Mouse (Mus musculus): ENCODE measurements around the gene Cntnap1. TPM values are rescaled to one million over a fixed set of nuclear protein-coding genes. Genes with fewer than 3 reads are reported as not detected.

Cntnap1 gene
- polyA plus RNA-seq, 1 experiment from 2014 or later: 1.1 TPM

GRCm38 (mm10) chr11:101173112-101173511 lies 2.8 kb downstream of the Cntnap1 start:
- 14% methylated on average over 11 of the region's 11 CpGs for WGBS

GRCm38 (mm10) chr11:101173631-101174388 lies 3.5 kb downstream of the Cntnap1 start:
- peak overlapping the region; percentile 37 to 75 for H3K27ac ChIP-seq (replicated peaks in 1 of 2; ENCODE audit: control insufficient read depth in 1 of 2, insufficient read depth in 1 of 2, low read depth in 2 of 2, low read length in 2 of 2)
- H3K36me3 ChIP-seq (ENCODE audit: control insufficient read depth, insufficient read depth, low read length): no peaks in the 10 kb centered on the region
- peak overlapping the region; percentile 98 for H3K4me2 ChIP-seq (ENCODE audit: low read length)
- WGBS: 3% methylated on average over 61 of the region's 61 CpGs
- peaks cover 22% of the 10 kb centered on the region for H3K27me3 ChIP-seq (ENCODE audit: control insufficient read depth, insufficient read depth, low read length)
- no peaks in the 10 kb centered on the region for H3K9me3 ChIP-seq (ENCODE audit: control insufficient read depth, low read length)
- peak; percentile 38 for ATAC-seq (ENCODE audit: insufficient number of reproducible peaks, insufficient read depth, low FRiP score, low read depth)
- H3K4me1 ChIP-seq (ENCODE audit: control insufficient read depth in 2 of 2, insufficient read depth in 2 of 2, low read length in 2 of 2): peaks cover 33 to 62% of the 10 kb centered on the region in 2 experiments
- peak overlapping the region; percentile 69 for H3K9ac ChIP-seq (ENCODE audit: low read length)
- peak overlapping the region; percentile 32 to 48 for H3K4me3 ChIP-seq (ENCODE audit: control insufficient read depth in 1 of 2, insufficient read depth in 1 of 2, low read depth in 1 of 2, low read length in 2 of 2)

More at GRCm38 (mm10) chr11:101173112-101173511, 2.8 kb downstream of the Cntnap1 start:
- ATAC-seq (ENCODE audit: insufficient number of reproducible peaks, insufficient read depth, low FRiP score, low read depth): no peak
- H3K4me1 ChIP-seq (ENCODE audit: control insufficient read depth in 2 of 2, insufficient read depth in 2 of 2, low read length in 2 of 2): peaks cover 33 to 63% of the 10 kb centered on the region in 2 experiments
- no peaks in the 10 kb centered on the region for H3K9me3 ChIP-seq (ENCODE audit: control insufficient read depth, low read length)
- H3K36me3 ChIP-seq (ENCODE audit: control insufficient read depth, insufficient read depth, low read length): peaks cover 3% of the 10 kb centered on the region; the same call in 1 of the 2 replicates
- H3K27ac ChIP-seq (replicated peaks in 1 of 2; ENCODE audit: control insufficient read depth in 1 of 2, insufficient read depth in 1 of 2, low read depth in 2 of 2, low read length in 2 of 2): peak overlapping the region; percentile 37 to 75; a peak in 3 of 4 replicates
- H3K4me3 ChIP-seq (ENCODE audit: control insufficient read depth in 1 of 2, insufficient read depth in 1 of 2, low read depth in 1 of 2, low read length in 2 of 2): peak overlapping the region in 1 of 2 experiments; percentile 48; a peak in 1 of 4 replicates
- H3K9ac ChIP-seq (ENCODE audit: low read length): peak overlapping the region; percentile 69
- H3K27me3 ChIP-seq (ENCODE audit: control insufficient read depth, insufficient read depth, low read length): peaks cover 18% of the 10 kb centered on the region
- peak overlapping the region; percentile 98 for H3K4me2 ChIP-seq (ENCODE audit: low read length)

- peak overlapping the region; percentile 69; the same call in 1 of the 2 replicates for H3K9ac ChIP-seq (ENCODE audit: low read length)
- peak overlapping the region; percentile 32 to 48 for H3K4me3 ChIP-seq (ENCODE audit: control insufficient read depth in 1 of 2, insufficient read depth in 1 of 2, low read depth in 1 of 2, low read length in 2 of 2)
- no peaks in the 10 kb centered on the region for H3K9me3 ChIP-seq (ENCODE audit: control insufficient read depth, low read length)
- 43% methylated on average over 9 of the region's 9 CpGs for WGBS
- peak overlapping the region; percentile 98 for H3K4me2 ChIP-seq (ENCODE audit: low read length)
- H3K36me3 ChIP-seq (ENCODE audit: control insufficient read depth, insufficient read depth, low read length): no peaks in the 10 kb centered on the region
- peaks cover 28 to 56% of the 10 kb centered on the region in 2 experiments for H3K4me1 ChIP-seq (ENCODE audit: control insufficient read depth in 2 of 2, insufficient read depth in 2 of 2, low read length in 2 of 2)
- no peak for ATAC-seq (ENCODE audit: insufficient number of reproducible peaks, insufficient read depth, low FRiP score, low read depth)
- H3K27me3 ChIP-seq (ENCODE audit: control insufficient read depth, insufficient read depth, low read length): peaks cover 22% of the 10 kb centered on the region
- H3K27ac ChIP-seq (replicated peaks in 1 of 2; ENCODE audit: control insufficient read depth in 1 of 2, insufficient read depth in 1 of 2, low read depth in 2 of 2, low read length in 2 of 2): no peak overlapping the region; a peak in 1 of 4 replicates
Observed at GRCm38 (mm10) chr11:101174389-101174745, 4.0 kb downstream of the Cntnap1 start.

- ATAC-seq (ENCODE audit: insufficient number of reproducible peaks, insufficient read depth, low FRiP score, low read depth): no peak
- Histone ChIP-seq H3K27ac (replicated peaks in 1 of 2; ENCODE audit: control insufficient read depth in 1 of 2, insufficient read depth in 1 of 2, low read depth in 2 of 2, low read length in 2 of 2) (no peak within 1 kb of the TSS; a peak in 1 of 4 replicates), H3K4me1 (ENCODE audit: control insufficient read depth in 2 of 2, insufficient read depth in 2 of 2, low read length in 2 of 2) (peaks cover 27 to 49% of the 10 kb centered on the region in 2 experiments)
Observed at GRCm38 (mm10) chr11:101174851-101175628, 4.7 kb downstream of the Cntnap1 start, which contains the start of gene Ccr10. Ccr10 (minus strand) TSS chr11:101175443.

GRCm38 (mm10) chr11:101175636-101176116 lies 5.4 kb downstream of the Cntnap1 start:
- Histone ChIP-seq H3K4me1 (ENCODE audit: control insufficient read depth in 2 of 2, insufficient read depth in 2 of 2, low read length in 2 of 2) (peaks cover 27 to 46% of the 10 kb centered on the region in 2 experiments), H3K27ac (replicated peaks in 1 of 2; ENCODE audit: control insufficient read depth in 1 of 2, insufficient read depth in 1 of 2, low read depth in 2 of 2, low read length in 2 of 2) (no peak overlapping the region), H3K9ac (ENCODE audit: low read length) (peak overlapping the region; percentile 41; the same call in 1 of the 2 replicates), H3K4me3 (ENCODE audit: control insufficient read depth in 1 of 2, insufficient read depth in 1 of 2, low read depth in 1 of 2, low read length in 2 of 2) (peak overlapping the region; percentile 29 to 31), H3K9me3 (ENCODE audit: control insufficient read depth, low read length) (no peaks in the 10 kb centered on the region), H3K36me3 (ENCODE audit: control insufficient read depth, insufficient read depth, low read length) (no peaks in the 10 kb centered on the region), H3K27me3 (ENCODE audit: control insufficient read depth, insufficient read depth, low read length) (peaks cover 22% of the 10 kb centered on the region), H3K4me2 (ENCODE audit: low read length) (peak overlapping the region; percentile 98)
- no peak for ATAC-seq (ENCODE audit: insufficient number of reproducible peaks, insufficient read depth, low FRiP score, low read depth)
- WGBS: 12% methylated on average over 11 of the region's 11 CpGs

More at GRCm38 (mm10) chr11:101174851-101175628, 4.7 kb downstream of the Cntnap1 start, which contains the start of gene Ccr10:
- peak within 1 kb of the TSS; percentile 32 to 48 for H3K4me3 ChIP-seq (ENCODE audit: control insufficient read depth in 1 of 2, insufficient read depth in 1 of 2, low read depth in 1 of 2, low read length in 2 of 2)
- H3K9me3 ChIP-seq (ENCODE audit: control insufficient read depth, low read length): no peaks in the 10 kb centered on the region
- H3K36me3 ChIP-seq (ENCODE audit: control insufficient read depth, insufficient read depth, low read length): no peaks in the 10 kb centered on the region
- peak within 1 kb of the TSS; percentile 69; the same call in 1 of the 2 replicates for H3K9ac ChIP-seq (ENCODE audit: low read length)
- peaks cover 22% of the 10 kb centered on the region for H3K27me3 ChIP-seq (ENCODE audit: control insufficient read depth, insufficient read depth, low read length)
- peak within 1 kb of the TSS; percentile 98 for H3K4me2 ChIP-seq (ENCODE audit: low read length)
- WGBS: 27% methylated on average over 14 of the region's 14 CpGs

- peak overlapping the region; percentile 56; the same call in 1 of the 2 replicates for H3K9ac ChIP-seq (ENCODE audit: low read length)
- H3K4me1 ChIP-seq (ENCODE audit: control insufficient read depth in 2 of 2, insufficient read depth in 2 of 2, low read length in 2 of 2): peaks cover 27 to 46% of the 10 kb centered on the region in 2 experiments
- under 1% methylated on average over 25 of the region's 25 CpGs for WGBS
Observed at GRCm38 (mm10) chr11:101176117-101176691, 5.9 kb downstream of the Cntnap1 start.

More at GRCm38 (mm10) chr11:101176117-101176691, 5.9 kb downstream of the Cntnap1 start:
- Histone ChIP-seq H3K36me3 (ENCODE audit: control insufficient read depth, insufficient read depth, low read length) (no peaks in the 10 kb centered on the region), H3K27ac (replicated peaks in 1 of 2; ENCODE audit: control insufficient read depth in 1 of 2, insufficient read depth in 1 of 2, low read depth in 2 of 2, low read length in 2 of 2) (no peak overlapping the region), H3K9me3 (ENCODE audit: control insufficient read depth, low read length) (no peaks in the 10 kb centered on the region), H3K4me2 (ENCODE audit: low read length) (peak overlapping the region; percentile 98), H3K4me3 (ENCODE audit: control insufficient read depth in 1 of 2, insufficient read depth in 1 of 2, low read depth in 1 of 2, low read length in 2 of 2) (peak overlapping the region; percentile 29 to 31), H3K27me3 (ENCODE audit: control insufficient read depth, insufficient read depth, low read length) (peaks cover 22% of the 10 kb centered on the region)
- ATAC-seq (ENCODE audit: insufficient number of reproducible peaks, insufficient read depth, low FRiP score, low read depth): no peak
